Mouse (Mus musculus) neural tube, embryonic 13.5 days (tissue): ENCODE measurements around the gene Trim75. TPM values are rescaled to one million over a fixed set of nuclear protein-coding genes. Genes with fewer than 3 reads are reported as not detected.

Experiments
- ATAC-seq: fragments of 200-750 bp; cut with Nextera tagmentation; 2 replicates; pipeline ENCODE4 v1.8.0; 2017; ENCODE audit warnings: low read depth, mild to moderate bottlenecking, moderate TSS enrichment, moderate library complexity
- H3K27ac ChIP-seq: fragments of 300-500 bp; sonication (generic); replicated peaks from 2 replicates; pipeline ENCODE4 v1.5.1; 2015; ENCODE audit warnings: moderate library complexity, mild to moderate bottlenecking, inconsistent platforms
- H3K27me3 ChIP-seq: fragments of 300-500 bp; sonication (generic); 2 replicates; pipeline ENCODE4 v1.6.1; 2015; ENCODE audit warnings: mild to moderate bottlenecking, inconsistent platforms
- H3K36me3 ChIP-seq: fragments of 300-500 bp; sonication (generic); 2 replicates; pipeline ENCODE4 v1.6.1; 2015; ENCODE audit warnings: mild to moderate bottlenecking, inconsistent platforms
- H3K4me1 ChIP-seq: fragments of 300-500 bp; sonication (generic); replicated peaks from 2 replicates; pipeline ENCODE4 v1.6.1; 2015; ENCODE audit warnings: inconsistent platforms
- H3K4me2 ChIP-seq: fragments of 300-500 bp; sonication (generic); 2 replicates; pipeline ENCODE4 v1.6.1; 2015; ENCODE audit warnings: inconsistent platforms, mild to moderate bottlenecking, moderate library complexity
- H3K4me3 ChIP-seq: fragments of 300-500 bp; sonication (generic); 2 replicates; pipeline ENCODE4 v1.5.1; 2015; ENCODE audit warnings: mild to moderate bottlenecking, inconsistent platforms
- H3K9ac ChIP-seq: fragments of 300-500 bp; sonication (generic); 2 replicates; pipeline ENCODE4 v1.6.1; 2015; ENCODE audit warnings: moderate library complexity, mild to moderate bottlenecking, inconsistent platforms
- H3K9me3 ChIP-seq: fragments of 300-500 bp; sonication (generic); 2 replicates; pipeline ENCODE4 v1.6.1; 2016; ENCODE audit warnings: inconsistent platforms
- WGBS: fragments of 180-500 bp; shearing (Covaris S2); methylation state at CpG from one replicate; pipeline ENCODE4 v1.1.7; 2015; 5-methylcytosine and 5-hydroxymethylcytosine counted together
- polyA plus RNA-seq: library from polyadenylated mRNA; unstranded; fragments of >200 nt; fragmentation: Nextera tagmentation; extraction: Ambion mirVana; gene quantifications from 2 replicates; pipeline ENCODE4 v1.2.1, GENCODE M21; 2015

Trim75 gene
- polyA plus RNA-seq, 1 experiment from 2014 or later: 0.11 TPM

GRCm38 (mm10) chr8:64983150-64983897 lies 4.3 kb downstream of the Trim75 start:
- H3K27ac ChIP-seq: no peak overlapping the region

GRCm38 (mm10) chr8:64962836-64963235 lies 24.8 kb downstream of the Trim75 start:
- no peaks in the 10 kb centered on the region for H3K9me3 ChIP-seq
- H3K27me3 ChIP-seq: no peaks in the 10 kb centered on the region
- no peak overlapping the region for H3K9ac ChIP-seq
- no peak overlapping the region for H3K27ac ChIP-seq
- no peak overlapping the region for H3K4me3 ChIP-seq
- no peak overlapping the region for H3K4me2 ChIP-seq
- peaks cover 25% of the 10 kb centered on the region for H3K36me3 ChIP-seq
- ATAC-seq: no peak
- H3K4me1 ChIP-seq: no peaks in the 10 kb centered on the region

More at GRCm38 (mm10) chr8:64983150-64983897, 4.3 kb downstream of the Trim75 start:
- H3K27me3 ChIP-seq: no peaks in the 10 kb centered on the region
- no peaks in the 10 kb centered on the region for H3K36me3 ChIP-seq
- H3K4me3 ChIP-seq: no peak overlapping the region
- WGBS: 80% methylated on average over 20 of the region's 20 CpGs
- no peak overlapping the region for H3K4me2 ChIP-seq
- no peaks in the 10 kb centered on the region for H3K9me3 ChIP-seq
- H3K4me1 ChIP-seq: no peaks in the 10 kb centered on the region
- ATAC-seq: no peak
- no peak overlapping the region for H3K9ac ChIP-seq

- no peaks in the 10 kb centered on the region for H3K4me1 ChIP-seq
- H3K36me3 ChIP-seq: peaks cover 20% of the 10 kb centered on the region
- WGBS: 83% methylated on average over 9 of the region's 9 CpGs
- H3K27ac ChIP-seq: no peak overlapping the region
- no peak overlapping the region for H3K9ac ChIP-seq
- no peaks in the 10 kb centered on the region for H3K9me3 ChIP-seq
- no peaks in the 10 kb centered on the region for H3K27me3 ChIP-seq
- no peak overlapping the region for H3K4me3 ChIP-seq
- ATAC-seq: no peak
- H3K4me2 ChIP-seq: no peak overlapping the region
These were observed 28.6 kb downstream of the Trim75 start for GRCm38 (mm10) chr8:64959025-64959424.

GRCm38 (mm10) chr8:64952101-64952500 lies 35.5 kb downstream of the Trim75 start:
- H3K4me3 ChIP-seq: no peak overlapping the region
- no peak overlapping the region for H3K27ac ChIP-seq
- peaks cover 8% of the 10 kb centered on the region; the same call in 1 of the 2 replicates for H3K4me1 ChIP-seq
- H3K36me3 ChIP-seq: 0 out of 2 replicates have a peak, but pooled peaks cover 3% of the 10 kb centered on the region
- no peaks in the 10 kb centered on the region for H3K9me3 ChIP-seq
- H3K4me2 ChIP-seq: no peak overlapping the region
- H3K9ac ChIP-seq: no peak overlapping the region
- no peak for ATAC-seq
- H3K27me3 ChIP-seq: no peaks in the 10 kb centered on the region
- 85% methylated on average over 6 of the region's 6 CpGs for WGBS

GRCm38 (mm10) chr8:64948371-64948770 lies 39.3 kb downstream of the Trim75 start:
- H3K4me2 ChIP-seq: peak overlapping the region; percentile 58; the same call in 1 of the 2 replicates
- peaks cover 8% of the 10 kb centered on the region; the same call in 1 of the 2 replicates for H3K4me1 ChIP-seq
- H3K27me3 ChIP-seq: peaks cover 5% of the 10 kb centered on the region; the same call in 1 of the 2 replicates
- H3K9ac ChIP-seq: no peak overlapping the region
- ATAC-seq: no peak
- 94% methylated on average over 1 of the region's 1 CpGs for WGBS
- H3K36me3 ChIP-seq: no peaks in the 10 kb centered on the region
- H3K9me3 ChIP-seq: no peaks in the 10 kb centered on the region
- H3K4me3 ChIP-seq: 0 out of 2 replicates have a peak overlapping the region, but pooled peaks have one; percentile 81
- H3K27ac ChIP-seq: no peak overlapping the region

GRCm38 (mm10) chr8:64947698-64948034 lies 40.0 kb downstream of the Trim75 start:
- Histone ChIP-seq H3K4me3 (peak overlapping the region; percentile 81), H3K36me3 (no peaks in the 10 kb centered on the region), H3K4me1 (peaks cover 13% of the 10 kb centered on the region), H3K27me3 (peaks cover 5% of the 10 kb centered on the region; the same call in 1 of the 2 replicates), H3K9me3 (no peaks in the 10 kb centered on the region), H3K9ac (peak overlapping the region; percentile 73), H3K4me2 (peak overlapping the region; percentile 58), H3K27ac (peak overlapping the region; percentile 77)
- 11% methylated on average over 10 of the region's 10 CpGs for WGBS
- ATAC-seq: no peak

- H3K36me3 ChIP-seq: no peaks in the 10 kb centered on the region
- peak; percentile 95 for ATAC-seq
- H3K9me3 ChIP-seq: no peaks in the 10 kb centered on the region
- H3K4me1 ChIP-seq: peaks cover 19% of the 10 kb centered on the region
- peak within 1 kb of the TSS; percentile 73 for H3K9ac ChIP-seq
- H3K4me2 ChIP-seq: peak within 1 kb of the TSS; percentile 58
- H3K27ac ChIP-seq: peak within 1 kb of the TSS; percentile 77
- peak within 1 kb of the TSS; percentile 81 for H3K4me3 ChIP-seq
- WGBS: 2% methylated on average over 73 of the region's 73 CpGs
- H3K27me3 ChIP-seq: peaks cover 7% of the 10 kb centered on the region; the same call in 1 of the 2 replicates
These were observed 40.6 kb downstream of the Trim75 start, which contains the start of gene Tmem192 for GRCm38 (mm10) chr8:64946820-64947697. Gene Tmem192, plus strand, starts transcription at chr8:64947185.

- peaks cover 11% of the 10 kb centered on the region; the same call in 1 of the 2 replicates for H3K27me3 ChIP-seq
- peak overlapping the region; percentile 81 for H3K4me3 ChIP-seq
- 55% methylated on average over 8 of the region's 8 CpGs for WGBS
- no peak overlapping the region for H3K27ac ChIP-seq
- H3K36me3 ChIP-seq: no peaks in the 10 kb centered on the region
- peak overlapping the region; percentile 58 for H3K4me2 ChIP-seq
- H3K4me1 ChIP-seq: peaks cover 19% of the 10 kb centered on the region
- ATAC-seq: no peak
- H3K9ac ChIP-seq: no peak overlapping the region
- no peaks in the 10 kb centered on the region for H3K9me3 ChIP-seq
These were observed 41.2 kb downstream of the Trim75 start for GRCm38 (mm10) chr8:64946441-64946819.

- Histone ChIP-seq H3K9ac (no peak overlapping the region), H3K4me2 (no peak overlapping the region), H3K9me3 (no peaks in the 10 kb centered on the region), H3K27ac (no peak overlapping the region), H3K36me3 (no peaks in the 10 kb centered on the region), H3K4me3 (no peak overlapping the region), H3K27me3 (peaks cover 11% of the 10 kb centered on the region; the same call in 1 of the 2 replicates), H3K4me1 (peaks cover 19% of the 10 kb centered on the region)
- 75% methylated on average over 7 of the region's 7 CpGs for WGBS
- no peak for ATAC-seq
These were observed 42.0 kb downstream of the Trim75 start for GRCm38 (mm10) chr8:64945606-64946005.

- ATAC-seq: no peak
These were observed 42.8 kb downstream of the Trim75 start for GRCm38 (mm10) chr8:64944831-64945230.

GRCm38 (mm10) chr8:64942946-64943345 lies 44.7 kb downstream of the Trim75 start:
- peak overlapping the region; percentile 27; the same call in 1 of the 2 replicates for H3K4me2 ChIP-seq
- 18% methylated on average over 5 of the region's 5 CpGs for WGBS
- H3K27ac ChIP-seq: no peak overlapping the region
- H3K4me1 ChIP-seq: peaks cover 11% of the 10 kb centered on the region
- no peaks in the 10 kb centered on the region for H3K36me3 ChIP-seq
- H3K4me3 ChIP-seq: no peak overlapping the region
- H3K27me3 ChIP-seq: peaks cover 11% of the 10 kb centered on the region; the same call in 1 of the 2 replicates
- H3K9ac ChIP-seq: 0 out of 2 replicates have a peak overlapping the region, but pooled peaks have one; percentile 38
- ATAC-seq: no peak
- H3K9me3 ChIP-seq: no peaks in the 10 kb centered on the region

More at GRCm38 (mm10) chr8:64944831-64945230, 42.8 kb downstream of the Trim75 start:
- WGBS: 28% methylated on average over 5 of the region's 5 CpGs
- Histone ChIP-seq H3K4me3 (no peak overlapping the region), H3K36me3 (no peaks in the 10 kb centered on the region), H3K27me3 (peaks cover 11% of the 10 kb centered on the region; the same call in 1 of the 2 replicates), H3K9ac (no peak overlapping the region), H3K27ac (no peak overlapping the region), H3K4me2 (no peak overlapping the region), H3K4me1 (peaks cover 19% of the 10 kb centered on the region), H3K9me3 (no peaks in the 10 kb centered on the region)

- 14% methylated on average over 9 of the region's 9 CpGs for WGBS
- H3K27ac ChIP-seq: no peak overlapping the region
- 0 out of 2 replicates have a peak overlapping the region, but pooled peaks have one; percentile 9 for H3K4me2 ChIP-seq
- no peaks in the 10 kb centered on the region for H3K9me3 ChIP-seq
- H3K4me1 ChIP-seq: peaks cover 11% of the 10 kb centered on the region
- peaks cover 11% of the 10 kb centered on the region; the same call in 1 of the 2 replicates for H3K27me3 ChIP-seq
- ATAC-seq: peak; percentile 63
- H3K4me3 ChIP-seq: no peak overlapping the region
- H3K36me3 ChIP-seq: no peaks in the 10 kb centered on the region
- no peak overlapping the region for H3K9ac ChIP-seq
These were observed 46.1 kb downstream of the Trim75 start for GRCm38 (mm10) chr8:64941495-64941894.
